Mouse (Mus musculus) heart, embryonic 14.5 days (tissue): Measurements from ENCODE around the gene Dio1. TPM values are rescaled to one million over a fixed set of nuclear protein-coding genes. Genes with fewer than 3 reads are reported as not detected.

Source experiments
- ATAC-seq: fragments of 200-750 bp; cut with Nextera tagmentation; 2 replicates; pipeline ENCODE4 v1.8.0; 2017; ENCODE audit warnings: low read depth, moderate TSS enrichment; ENCODE audit not compliant: insufficient number of reproducible peaks, insufficient read depth, low FRiP score
- H3K27ac ChIP-seq, 2 experiments: fragments of 200-500 bp in 1 of 2; fragments of 300-500 bp in 1 of 2; sonication (generic) in 1 of 2; replicated peaks in 1 of 2; 2 replicates each; pipeline ENCODE4 v1.5.1; 2012 to 2014; ENCODE audit warnings: low read depth in 2 of 2, low read length in 2 of 2, control low read depth in 1 of 2, mild to moderate bottlenecking in 1 of 2, mixed read lengths in 1 of 2; ENCODE audit not compliant: control insufficient read depth in 1 of 2, insufficient read depth in 1 of 2
- H3K27me3 ChIP-seq: fragments of 300-500 bp; sonication (generic); 2 replicates; pipeline ENCODE4 v1.6.1; 2014; ENCODE audit warnings: mild to moderate bottlenecking, low read length, control low read depth; ENCODE audit not compliant: control insufficient read depth, insufficient read depth
- H3K36me3 ChIP-seq: fragments of 300-500 bp; sonication (generic); 2 replicates; pipeline ENCODE4 v1.6.1; 2014; ENCODE audit warnings: mild to moderate bottlenecking, control low read depth, low read length, mixed read lengths; ENCODE audit not compliant: control insufficient read depth, insufficient read depth
- H3K4me1 ChIP-seq, 2 experiments: fragments of 200-500 bp in 1 of 2; fragments of 300-500 bp in 1 of 2; sonication (generic) in 1 of 2; 2 replicates each; pipeline ENCODE4 v1.6.1; 2012 to 2014; ENCODE audit warnings: low read length in 2 of 2, control low read depth in 1 of 2, mixed read lengths in 1 of 2; ENCODE audit not compliant: control insufficient read depth in 2 of 2, insufficient read depth in 2 of 2
- H3K4me2 ChIP-seq: fragments of 300-500 bp; sonication (generic); 2 replicates; pipeline ENCODE4 v1.6.1; 2014; ENCODE audit warnings: mild to moderate bottlenecking, low read length
- H3K4me3 ChIP-seq, 2 experiments: fragments of 200-500 bp in 1 of 2; fragments of 300-500 bp in 1 of 2; sonication (generic) in 1 of 2; 2 replicates each; pipeline ENCODE4 v1.5.1; 2012 to 2014; ENCODE audit warnings: low read length in 2 of 2, mild to moderate bottlenecking in 2 of 2, control low read depth in 1 of 2, low read depth in 1 of 2, moderate library complexity in 1 of 2; ENCODE audit not compliant: control insufficient read depth in 1 of 2, insufficient read depth in 1 of 2
- H3K9ac ChIP-seq: fragments of 300-500 bp; sonication (generic); 2 replicates; pipeline ENCODE4 v1.6.1; 2014; ENCODE audit warnings: mild to moderate bottlenecking, low read length
- H3K9me3 ChIP-seq: fragments of 300-500 bp; sonication (generic); 2 replicates; pipeline ENCODE4 v1.6.1; 2016; ENCODE audit warnings: low read length, control low read depth; ENCODE audit not compliant: control insufficient read depth
- WGBS: fragments of 180-500 bp; shearing (Covaris S2); extraction: QIAGEN DNeasy Blood & Tissue Kit; methylation state at CpG from one replicate; pipeline ENCODE4 v1.1.7; 2014; 5-methylcytosine and 5-hydroxymethylcytosine counted together
- polyA plus RNA-seq: library from polyadenylated mRNA; unstranded; fragments of >200 nt; fragmentation: Nextera tagmentation; extraction: Ambion mirVana; gene quantifications from 2 replicates; pipeline ENCODE4 v1.2.1, GENCODE M21; 2014

The Dio1 gene
- polyA plus RNA-seq = not detected in 2 replicates

- Histone ChIP-seq H3K4me2 (no peak within 1 kb of the TSS), H3K9me3 (no peaks in the 10 kb centered on the region), H3K4me3 (no peak within 1 kb of the TSS), H3K27ac (no peak within 1 kb of the TSS), H3K36me3 (no peaks in the 10 kb centered on the region), H3K9ac (no peak within 1 kb of the TSS), H3K4me1 (no peaks in the 10 kb centered on the region; a peak in 1 of 4 replicates), H3K27me3 (0 out of 2 replicates have a peak, but pooled peaks cover 3% of the 10 kb centered on the region)
- WGBS = 46% methylated on average over 6 of the region's 6 CpGs
- ATAC-seq = no peak
Observed at GRCm38 (mm10) chr4:107306966-107307365, at the start of gene Dio1. Gene Dio1 (minus strand): TSS chr4:107307169.

- H3K9ac ChIP-seq = no peak overlapping the region
- H3K27ac ChIP-seq = no peak overlapping the region
- H3K9me3 ChIP-seq = no peaks in the 10 kb centered on the region
- ATAC-seq = no peak
- H3K4me3 ChIP-seq = no peak overlapping the region
- no peaks in the 10 kb centered on the region for H3K27me3 ChIP-seq
- H3K4me2 ChIP-seq = no peak overlapping the region
- peaks cover 17% of the 10 kb centered on the region; the same call in 1 of the 2 replicates for H3K36me3 ChIP-seq
- no peaks in the 10 kb centered on the region for H3K4me1 ChIP-seq
- WGBS = 57% methylated on average over 4 of the region's 4 CpGs
Observed at GRCm38 (mm10) chr4:107354543-107354942, 47.6 kb upstream of the Dio1 start.

GRCm38 (mm10) chr4:107354126-107354525 lies 47.2 kb upstream of the Dio1 start:
- no peaks in the 10 kb centered on the region for H3K4me1 ChIP-seq
- no peak overlapping the region for H3K27ac ChIP-seq
- H3K9me3 ChIP-seq = no peaks in the 10 kb centered on the region
- H3K27me3 ChIP-seq = no peaks in the 10 kb centered on the region
- H3K36me3 ChIP-seq = peaks cover 17% of the 10 kb centered on the region; the same call in 1 of the 2 replicates
- no peak overlapping the region for H3K4me2 ChIP-seq
- no peak overlapping the region for H3K9ac ChIP-seq
- ATAC-seq = no peak
- 84% methylated on average over 5 of the region's 5 CpGs for WGBS
- H3K4me3 ChIP-seq = no peak overlapping the region

- H3K4me3 ChIP-seq = no peak overlapping the region
- peaks cover 17% of the 10 kb centered on the region; the same call in 1 of the 2 replicates for H3K36me3 ChIP-seq
- no peak for ATAC-seq
- no peak overlapping the region for H3K27ac ChIP-seq
- H3K4me2 ChIP-seq = no peak overlapping the region
- no peak overlapping the region for H3K9ac ChIP-seq
- H3K4me1 ChIP-seq = peaks cover 0 to 3% of the 10 kb centered on the region in 2 experiments; a peak in 1 of 4 replicates
- WGBS = 83% methylated on average over 3 of the region's 3 CpGs
- no peaks in the 10 kb centered on the region for H3K9me3 ChIP-seq
- no peaks in the 10 kb centered on the region for H3K27me3 ChIP-seq
Observed at GRCm38 (mm10) chr4:107353612-107354011, 46.6 kb upstream of the Dio1 start.

GRCm38 (mm10) chr4:107351368-107351767 lies 44.4 kb upstream of the Dio1 start:
- Histone ChIP-seq H3K27me3 (no peaks in the 10 kb centered on the region), H3K4me1 (peaks cover 0 to 4% of the 10 kb centered on the region in 2 experiments; a peak in 1 of 4 replicates), H3K4me3 (no peak overlapping the region), H3K9me3 (no peaks in the 10 kb centered on the region), H3K36me3 (peaks cover 14% of the 10 kb centered on the region; the same call in 1 of the 2 replicates), H3K27ac (no peak overlapping the region), H3K4me2 (no peak overlapping the region), H3K9ac (no peak overlapping the region)
- no peak for ATAC-seq

GRCm38 (mm10) chr4:107349311-107350008 lies 42.5 kb upstream of the Dio1 start:
- Histone ChIP-seq H3K27me3 (no peaks in the 10 kb centered on the region), H3K9ac (no peak overlapping the region), H3K4me1 (peaks cover 0 to 4% of the 10 kb centered on the region in 2 experiments; a peak in 1 of 4 replicates), H3K36me3 (peaks cover 24% of the 10 kb centered on the region), H3K27ac (no peak overlapping the region), H3K4me3 (no peak overlapping the region), H3K9me3 (no peaks in the 10 kb centered on the region), H3K4me2 (no peak overlapping the region)
- WGBS = 59% methylated on average over 8 of the region's 8 CpGs
- no peak for ATAC-seq

GRCm38 (mm10) chr4:107348529-107349310 lies 41.8 kb upstream of the Dio1 start:
- H3K9ac ChIP-seq = no peak overlapping the region
- no peak overlapping the region for H3K27ac ChIP-seq
- no peak overlapping the region for H3K4me2 ChIP-seq
- peaks cover 0 to 4% of the 10 kb centered on the region in 2 experiments; a peak in 1 of 4 replicates for H3K4me1 ChIP-seq
- H3K27me3 ChIP-seq = no peaks in the 10 kb centered on the region
- 72% methylated on average over 20 of the region's 20 CpGs for WGBS
- H3K36me3 ChIP-seq = peaks cover 24% of the 10 kb centered on the region
- ATAC-seq = no peak
- no peak overlapping the region for H3K4me3 ChIP-seq
- no peaks in the 10 kb centered on the region for H3K9me3 ChIP-seq
